Mouse (Mus musculus): ENCODE measurements at regions not wholly inside any gene's neighbourhood (a gene's known extent, or its start where the extent isn't known, plus 50 kb on each side); places are given as distances from the start of the nearest gene placed in this dataset.

DNA sequence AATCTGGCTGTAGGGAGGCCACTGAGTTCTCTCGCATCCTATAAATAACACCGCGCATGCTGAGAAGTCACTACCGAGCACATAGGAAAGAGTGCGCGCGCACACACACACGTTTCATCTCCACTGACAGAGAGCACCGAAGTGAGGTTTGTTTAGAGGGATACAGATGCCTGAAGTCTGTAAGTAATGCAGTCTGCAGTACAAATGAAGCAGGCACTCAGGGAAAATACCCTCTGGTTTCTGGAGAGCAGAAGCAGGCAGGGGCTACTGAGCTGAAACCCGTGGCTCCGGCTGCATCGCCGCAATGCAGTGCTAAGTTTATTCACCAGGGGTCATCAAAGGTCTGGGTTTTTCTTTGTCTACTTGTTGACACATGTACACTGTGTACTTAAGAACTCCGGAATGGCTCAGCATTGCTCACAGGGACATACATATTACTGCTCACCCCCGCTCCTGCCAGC, 155.0 kb upstream of the Rfx3 start:
- TF ChIP-seq CHD2 (IDR thresholded peaks at IDR 0.05; ENCODE audit: low read length) (no peak), EP300 (IDR thresholded peaks at IDR 0.05; ENCODE audit: low read depth in 1 of 2, low read length in 2 of 2) (no peak), CTCF (IDR thresholded peaks at IDR 0.05 in 2 of 3, conservative IDR thresholded peaks at IDR 0.05 in 1 of 3; ENCODE audit: control insufficient read depth in 1 of 3, insufficient read depth in 1 of 3, low read depth in 2 of 3, low read length in 3 of 3, poor library complexity in 1 of 3, severe bottlenecking in 1 of 3) (0 out of 6 replicates have a peak, but pooled peaks of 1 of the 3 experiments have one; percentile 3)

Measured in MEL (cell line).